Mouse (Mus musculus): ENCODE measurements around the gene Ppp1ca.

Ppp1ca gene

DNA sequence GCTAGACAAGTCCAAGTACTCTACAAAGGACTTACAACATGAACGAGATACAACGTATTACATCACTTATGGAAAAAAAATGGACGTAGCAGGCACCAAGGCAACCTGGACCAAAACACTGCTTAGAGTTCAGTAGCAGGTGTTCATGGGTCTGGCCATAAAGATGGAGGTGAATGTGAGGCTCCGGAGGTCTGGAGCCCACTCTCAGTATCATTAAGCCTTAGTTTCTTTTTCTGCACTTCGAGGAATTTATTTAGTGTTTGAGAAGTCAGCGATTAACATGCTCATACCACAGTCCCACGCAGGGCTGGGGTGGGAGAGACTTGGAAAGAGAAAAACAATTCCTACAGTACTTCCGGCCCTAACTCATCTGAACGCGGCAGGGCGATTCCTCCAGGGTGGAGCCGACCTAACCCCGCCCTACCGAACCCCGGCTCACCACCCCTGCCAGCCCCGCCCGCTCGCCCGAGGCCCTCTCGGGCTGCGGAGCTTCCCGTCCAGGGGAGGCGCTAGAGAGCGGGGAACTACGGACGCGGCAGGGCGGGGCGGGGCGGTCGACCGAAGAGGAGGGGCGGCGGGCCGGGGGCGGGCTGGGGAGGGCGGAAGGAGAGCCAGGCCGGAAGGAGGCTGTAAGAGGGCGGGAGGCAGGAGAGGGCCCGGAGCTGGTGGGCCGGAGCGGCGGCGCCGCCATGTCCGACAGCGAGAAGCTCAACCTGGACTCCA is at the start of gene Ppp1ca:
Gene Ppp1ca, plus strand, starts transcription at position 538 of the 723 bp plus-strand sequence.
- peak; percentile 98 for DNase-seq (ENCODE audit: low spot score)

DNA sequence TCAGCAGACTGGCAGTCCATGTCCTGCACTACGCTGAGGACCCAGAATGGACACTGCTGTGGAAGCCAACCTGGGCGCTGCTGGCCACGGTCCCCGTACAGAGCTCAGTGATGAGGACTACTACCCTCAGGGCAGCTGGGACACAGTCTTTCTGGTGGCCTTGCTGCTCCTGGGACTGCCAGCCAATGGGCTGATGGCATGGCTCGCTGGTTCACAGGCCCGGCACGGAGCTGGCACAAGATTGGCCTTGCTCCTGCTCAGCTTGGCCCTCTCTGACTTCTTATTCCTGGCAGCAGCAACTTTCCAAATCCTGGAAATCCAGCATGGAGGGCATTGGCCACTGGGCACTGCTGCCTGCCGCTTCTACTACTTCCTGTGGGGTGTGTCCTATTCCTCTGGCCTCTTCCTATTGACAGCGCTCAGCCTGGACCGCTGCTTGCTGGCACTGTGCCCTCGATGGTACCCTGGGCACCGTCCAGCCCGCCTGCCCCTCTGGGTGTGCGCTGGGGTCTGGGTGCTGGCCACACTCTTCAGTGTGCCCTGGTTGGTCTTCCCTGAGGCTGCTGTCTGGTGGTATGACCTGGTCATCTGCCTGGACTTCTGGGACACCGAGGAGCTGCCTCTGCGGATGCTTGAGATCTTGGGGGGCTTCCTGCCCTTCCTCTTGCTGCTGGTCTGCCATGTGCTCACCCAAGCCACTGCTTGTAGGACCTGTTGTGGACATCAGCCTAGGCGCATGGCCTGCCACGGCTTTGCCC is 49.3 kb upstream of the Ppp1ca start:
- DNase-seq (ENCODE audit: low spot score), result no peak

DNA sequence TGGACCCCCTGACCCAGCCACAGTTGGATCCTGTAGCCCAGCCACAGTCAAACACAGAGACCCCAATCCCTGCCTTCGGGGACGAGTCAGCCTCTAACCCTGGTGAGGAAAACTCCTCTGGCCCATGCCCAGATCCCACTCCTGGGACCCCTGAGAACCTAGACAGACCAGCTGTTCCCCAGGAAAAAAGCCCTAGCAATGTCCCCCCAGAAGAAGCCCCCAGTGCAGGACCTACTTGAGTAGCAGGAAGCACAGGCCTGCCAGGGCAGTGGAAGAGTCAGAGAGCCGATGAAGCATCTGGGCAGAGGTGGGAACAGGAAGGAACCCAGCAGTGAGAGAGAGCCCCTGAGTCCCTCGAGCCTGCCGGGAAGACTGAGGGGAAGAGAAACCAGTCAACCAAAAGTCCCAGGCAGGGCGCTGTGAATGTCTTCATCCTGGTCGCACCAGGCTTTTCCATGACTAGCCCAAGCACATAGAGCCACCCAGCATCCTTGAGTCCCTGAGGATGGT is 48.1 kb upstream of the Ppp1ca start, which contains the start of gene Cabp4:
Gene Cabp4, minus strand, starts transcription at position 275 of the 510 bp plus-strand sequence.
- no peak for DNase-seq (ENCODE audit: low spot score)

DNA sequence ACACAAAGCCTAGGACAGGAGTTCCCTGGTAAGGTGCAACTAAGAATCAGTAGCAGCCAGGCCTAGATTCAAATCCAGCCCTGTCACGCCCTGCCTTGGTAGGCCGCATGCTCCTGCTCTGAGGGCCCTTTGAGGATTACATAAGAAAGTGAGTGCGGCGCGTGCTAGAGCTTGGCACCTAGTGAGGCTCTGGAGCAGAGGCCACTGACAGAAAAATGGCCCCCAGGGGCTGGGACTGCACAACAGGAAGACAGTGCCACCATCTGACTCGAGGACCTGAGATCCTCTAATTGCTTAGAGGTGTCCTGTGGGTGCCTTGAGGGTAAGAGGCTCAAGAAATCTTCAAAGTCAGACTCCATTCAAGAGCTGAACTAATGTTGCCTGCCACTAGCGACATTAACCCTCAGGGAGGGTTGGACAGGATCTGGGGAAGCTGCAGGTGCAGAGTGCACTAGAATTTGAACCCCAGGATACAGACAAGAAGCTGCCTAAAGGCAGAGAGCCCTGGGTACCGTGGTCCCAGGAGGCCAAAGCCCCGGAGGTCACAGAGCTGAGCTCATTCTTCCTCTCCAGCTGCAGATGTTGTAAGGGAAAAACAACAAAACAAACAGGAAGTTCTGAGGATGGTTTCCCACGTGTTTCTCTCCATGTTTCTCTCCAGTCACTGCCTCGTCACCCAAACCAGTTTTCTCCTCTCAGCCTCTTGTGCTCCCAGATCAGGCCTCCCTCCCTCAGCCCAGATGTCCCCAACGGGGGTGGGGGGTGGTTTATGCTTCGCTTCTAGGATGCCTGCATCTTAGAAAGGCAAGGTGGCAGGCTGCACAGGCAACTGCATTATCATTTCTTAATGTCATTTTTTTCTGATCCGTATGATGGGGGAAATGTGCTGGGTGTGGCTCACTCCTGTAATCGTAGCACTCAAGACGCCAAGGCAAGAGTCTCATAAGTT is 47.0 kb upstream of the Ppp1ca start:
- no peak for DNase-seq (ENCODE audit: low spot score)

DNA sequence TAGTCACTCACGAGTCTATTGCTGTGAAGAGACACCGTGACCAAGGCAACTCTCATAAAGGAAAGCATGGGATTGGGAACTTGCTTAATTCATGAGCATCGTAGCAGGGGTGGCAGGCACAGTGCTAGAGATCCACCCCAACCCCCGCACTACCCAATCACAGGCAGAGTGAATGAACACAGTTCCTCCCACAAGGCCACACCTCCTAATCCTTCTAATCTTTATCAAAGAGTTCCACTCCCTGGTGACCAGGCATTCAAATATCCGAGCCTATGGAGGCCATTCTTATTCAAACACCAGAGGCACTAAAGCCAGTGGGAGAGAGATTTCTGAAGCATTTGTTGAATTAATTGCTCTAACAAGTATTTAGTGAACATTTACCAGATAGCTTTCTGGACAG is 45.9 kb upstream of the Ppp1ca start:
- no peak for DNase-seq (ENCODE audit: low spot score)

DNA sequence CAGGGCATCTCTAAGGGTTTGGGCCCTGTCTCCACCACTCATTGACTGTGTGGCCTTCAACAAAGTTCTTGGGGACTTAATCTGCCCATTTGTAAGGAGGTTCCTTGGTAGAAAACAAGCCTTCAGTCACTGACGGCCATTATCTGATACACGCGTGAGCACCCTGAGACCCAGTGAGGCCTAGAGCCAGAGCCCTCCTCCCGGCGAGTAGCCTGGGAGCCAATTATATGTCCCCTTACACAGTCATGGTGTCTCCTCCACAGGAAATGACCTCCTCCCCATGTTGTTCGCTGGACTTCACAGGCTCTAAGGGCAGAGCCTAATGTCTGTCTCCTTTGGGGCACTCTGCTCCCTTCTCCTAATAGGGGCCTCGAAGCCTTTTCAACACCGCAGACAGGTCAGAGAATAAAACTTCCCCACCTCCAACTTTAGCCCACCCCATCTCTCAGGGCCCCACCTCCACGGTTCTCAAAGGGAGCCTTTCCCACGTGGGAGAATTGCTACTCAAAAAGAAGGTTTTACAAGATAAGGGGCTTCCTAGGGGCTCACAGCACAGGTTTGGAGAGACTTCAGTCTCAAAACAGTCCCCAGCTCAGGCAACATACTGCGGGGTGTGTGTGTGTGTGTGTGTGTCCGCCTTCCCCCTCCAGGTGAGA is 45.4 kb upstream of the Ppp1ca start:
- no peak for DNase-seq (ENCODE audit: low spot score)

DNA sequence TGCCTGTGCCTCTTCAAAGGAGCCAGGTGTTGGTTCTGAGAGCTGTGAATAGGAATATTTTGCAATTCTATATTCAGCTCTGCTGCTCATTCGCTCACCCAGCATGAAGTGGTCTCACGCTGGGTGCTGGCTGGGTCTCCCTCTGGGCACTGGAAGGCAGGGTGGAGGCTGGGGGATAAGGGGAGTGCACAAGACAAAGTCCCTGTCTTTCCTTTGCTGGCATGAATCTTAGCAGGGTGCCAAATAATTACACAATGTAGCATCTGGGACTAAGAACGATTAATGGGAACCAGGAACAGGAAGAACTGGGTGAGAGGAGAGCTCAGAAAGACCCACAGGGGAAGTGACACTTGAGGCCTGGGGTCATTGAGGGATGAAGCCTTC is 44.9 kb upstream of the Ppp1ca start:
- DNase-seq (ENCODE audit: low spot score), result no peak

DNA sequence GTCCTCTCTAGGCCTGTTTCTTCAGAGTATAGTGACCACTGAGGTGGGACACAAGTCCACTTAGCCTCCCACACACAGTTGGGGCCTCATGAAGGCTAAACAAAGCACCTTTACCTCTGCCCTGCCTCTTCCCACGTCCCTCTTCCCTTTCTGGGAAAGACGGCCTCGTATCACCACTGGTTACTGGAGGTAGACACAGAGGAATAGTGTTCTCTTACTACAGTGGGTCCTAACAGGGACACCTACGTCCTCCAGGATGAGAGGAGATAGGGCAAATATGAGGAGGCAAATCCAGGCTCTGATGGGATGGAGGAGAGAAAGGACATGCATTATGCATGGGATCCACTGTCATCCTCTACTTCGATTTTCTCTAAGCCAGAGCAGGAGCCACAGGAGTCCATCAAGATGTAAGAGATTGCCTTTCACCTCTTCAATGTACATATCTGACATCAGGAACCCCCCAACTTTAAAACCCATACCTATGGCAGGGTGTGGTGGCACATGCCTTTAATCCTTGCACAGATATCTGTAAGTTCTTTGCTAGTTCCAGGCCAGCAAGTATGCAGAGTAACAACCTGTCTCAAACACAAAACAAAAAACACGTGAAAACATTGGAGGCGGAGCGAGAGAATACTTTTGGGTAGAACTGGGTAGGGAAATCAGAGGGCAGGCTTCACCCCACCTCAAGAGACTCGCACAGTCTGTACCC is 43.9 kb upstream of the Ppp1ca start:
- no peak for DNase-seq (ENCODE audit: low spot score)

DNA sequence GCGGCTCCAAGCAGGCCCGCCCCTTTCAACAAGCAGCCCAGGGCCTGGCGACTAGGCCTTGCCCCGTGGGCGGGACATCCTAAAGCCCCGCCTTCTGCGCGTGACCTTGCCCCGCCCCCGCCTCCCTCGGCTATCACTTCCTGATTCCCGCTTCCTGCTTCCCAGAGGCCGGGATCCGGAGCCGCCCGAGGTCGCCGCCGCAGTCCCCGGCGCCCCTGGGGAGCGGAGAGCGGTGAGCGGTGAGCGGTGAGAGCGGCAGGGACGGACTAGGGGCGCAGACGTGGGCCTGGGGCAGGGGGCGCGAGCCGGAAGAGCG is 43.4 kb upstream of the Ppp1ca start, which contains the start of gene Coro1b:
Gene Coro1b, plus strand, starts transcription at position 129 of the 316 bp plus-strand sequence.
- peak; percentile 97 for DNase-seq (ENCODE audit: low spot score)

DNA sequence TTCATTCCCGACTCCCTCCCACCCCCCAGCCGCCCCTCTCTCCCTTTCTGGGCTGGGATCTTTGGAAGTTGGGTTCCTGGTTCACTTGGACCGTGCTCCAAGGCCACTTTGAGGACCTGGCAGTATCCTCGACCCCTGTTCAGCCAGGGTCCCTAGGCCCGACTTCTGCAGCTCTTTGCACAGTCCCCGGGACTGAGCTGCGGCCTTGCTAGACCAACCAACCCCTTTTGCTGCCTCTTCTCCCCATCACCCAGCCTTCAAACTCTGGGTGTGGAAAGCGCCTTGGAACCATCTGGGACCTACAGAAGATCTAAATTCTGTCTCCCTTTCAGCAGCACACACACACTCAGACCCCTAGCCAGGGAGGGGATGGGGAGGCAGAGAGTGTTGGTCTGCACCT is 43.0 kb upstream of the Ppp1ca start:
- DNase-seq (ENCODE audit: low spot score), result no peak

DNA sequence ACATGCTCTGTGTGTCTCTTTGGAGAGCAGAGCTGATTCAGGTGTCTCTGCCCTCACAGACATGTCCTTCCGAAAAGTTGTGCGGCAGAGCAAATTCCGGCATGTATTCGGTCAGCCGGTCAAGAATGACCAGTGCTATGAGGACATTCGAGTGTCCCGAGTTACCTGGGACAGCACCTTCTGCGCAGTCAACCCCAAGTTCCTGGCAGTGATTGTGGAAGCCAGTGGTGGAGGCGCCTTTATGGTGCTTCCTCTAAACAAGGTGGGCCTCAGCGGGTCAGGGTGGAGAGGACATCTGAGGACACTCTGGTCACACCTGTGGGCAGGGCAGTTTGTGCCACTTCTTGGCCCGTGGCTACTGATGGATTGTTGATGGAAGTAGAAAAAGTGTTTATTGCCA is 42.6 kb upstream of the Ppp1ca start:
- DNase-seq (ENCODE audit: low spot score), result no peak

DNA sequence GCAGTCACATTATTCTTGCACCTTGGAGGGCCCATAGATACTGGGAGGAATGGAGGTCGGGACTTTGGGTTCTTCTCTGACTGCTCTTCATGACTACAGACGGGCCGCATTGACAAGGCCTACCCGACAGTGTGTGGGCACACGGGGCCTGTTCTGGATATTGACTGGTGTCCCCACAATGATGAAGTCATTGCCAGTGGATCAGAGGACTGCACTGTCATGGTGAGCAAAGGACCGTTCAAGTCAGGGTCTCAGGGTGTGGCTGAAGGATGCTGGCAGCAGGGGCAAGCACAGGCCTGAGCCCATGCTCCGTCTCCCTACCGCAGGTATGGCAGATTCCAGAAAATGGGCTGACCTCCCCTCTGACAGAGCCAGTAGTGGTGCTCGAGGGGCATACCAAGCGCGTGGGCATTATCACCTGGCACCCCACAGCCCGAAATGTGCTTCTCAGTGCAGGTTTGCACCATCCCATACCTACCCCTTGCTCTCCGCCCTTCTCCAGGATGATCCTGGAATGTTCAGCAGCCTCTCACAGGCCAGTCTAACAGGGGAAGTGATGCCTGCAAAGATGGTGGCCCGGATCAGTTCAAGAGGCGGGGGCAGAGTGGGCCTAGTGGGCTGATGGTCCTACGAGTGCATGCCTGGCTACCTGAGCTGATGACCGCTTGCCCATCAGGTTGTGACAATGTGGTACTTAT is 42.0 kb upstream of the Ppp1ca start:
- DNase-seq (ENCODE audit: low spot score), result no peak

DNA sequence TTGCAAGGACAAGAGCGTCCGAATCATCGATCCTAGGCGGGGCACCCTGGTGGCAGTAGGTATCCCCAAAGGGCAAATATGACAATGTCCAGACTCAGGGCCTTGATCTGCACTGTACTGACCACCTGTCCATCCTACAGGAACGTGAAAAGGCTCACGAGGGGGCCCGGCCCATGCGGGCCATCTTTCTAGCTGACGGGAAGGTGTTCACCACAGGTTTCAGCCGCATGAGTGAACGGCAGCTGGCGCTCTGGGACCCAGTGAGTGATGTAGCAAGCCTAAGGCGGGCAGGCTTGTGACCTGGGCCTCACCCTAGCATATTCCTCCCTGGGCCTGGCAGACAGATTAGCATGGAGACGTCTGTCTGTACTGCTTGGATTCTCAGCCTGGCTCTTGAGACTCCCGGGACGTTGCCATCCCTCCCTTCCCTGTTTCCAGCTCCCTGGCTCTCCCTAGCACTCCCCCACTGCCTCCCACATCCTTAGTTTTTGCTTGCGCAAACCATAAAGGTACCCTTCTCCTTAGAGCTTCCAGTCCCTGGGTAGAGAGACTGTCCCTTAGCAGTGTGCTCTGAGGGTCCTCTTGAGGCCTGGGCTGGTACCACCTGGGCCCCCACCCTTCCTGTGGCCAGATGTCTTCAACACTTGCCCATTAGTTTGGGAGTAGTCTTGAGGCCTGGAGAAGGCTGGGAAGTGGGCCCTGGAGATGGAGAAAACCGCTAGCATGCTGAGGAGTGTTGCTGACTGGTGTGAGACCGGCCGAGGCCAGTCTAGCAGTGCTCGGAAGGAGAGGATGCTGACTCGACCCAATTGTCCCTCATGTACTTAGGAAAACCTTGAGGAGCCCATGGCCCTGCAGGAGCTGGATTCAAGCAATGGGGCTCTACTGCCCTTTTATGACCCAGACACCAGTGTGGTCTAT is 41.0 kb upstream of the Ppp1ca start:
- no peak for DNase-seq (ENCODE audit: low spot score)

DNA sequence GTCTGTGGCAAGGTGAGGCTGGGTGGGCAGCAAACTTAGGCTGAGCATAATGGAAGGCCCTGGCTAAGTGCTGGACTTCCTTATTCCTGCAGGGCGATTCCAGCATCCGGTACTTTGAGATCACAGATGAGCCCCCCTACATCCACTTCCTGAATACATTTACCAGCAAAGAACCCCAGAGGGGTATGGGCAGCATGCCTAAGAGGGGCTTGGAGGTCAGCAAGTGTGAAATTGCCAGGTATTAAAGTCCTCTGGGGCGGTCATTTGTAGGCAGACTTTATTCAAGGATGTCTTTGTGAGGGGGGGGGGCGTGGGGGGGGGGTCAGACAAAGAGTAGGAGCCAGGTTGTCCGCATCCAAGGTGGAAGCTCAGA is 40.4 kb upstream of the Ppp1ca start:
- no peak for DNase-seq (ENCODE audit: low spot score)

DNA sequence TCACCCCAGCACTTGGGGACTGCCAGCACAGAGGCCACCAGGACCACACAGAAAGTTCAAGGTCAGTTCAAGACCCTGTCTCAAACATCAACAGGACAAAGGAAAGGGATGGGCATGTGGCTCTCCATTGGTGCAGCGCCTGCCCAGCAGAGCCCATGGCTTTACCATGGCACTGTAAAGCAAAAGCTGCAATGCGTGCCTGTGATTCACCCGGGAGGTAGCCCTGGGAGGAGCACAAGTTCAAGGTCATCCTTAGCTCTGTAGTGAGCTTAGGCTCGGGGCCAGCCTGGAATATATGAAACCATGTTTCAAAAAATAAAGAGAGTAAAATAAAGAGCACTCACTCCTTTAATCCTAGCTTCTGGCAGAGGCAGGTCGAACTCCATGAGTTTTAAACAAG is 40.0 kb upstream of the Ppp1ca start:
- DNase-seq (ENCODE audit: low spot score), result no peak

DNA sequence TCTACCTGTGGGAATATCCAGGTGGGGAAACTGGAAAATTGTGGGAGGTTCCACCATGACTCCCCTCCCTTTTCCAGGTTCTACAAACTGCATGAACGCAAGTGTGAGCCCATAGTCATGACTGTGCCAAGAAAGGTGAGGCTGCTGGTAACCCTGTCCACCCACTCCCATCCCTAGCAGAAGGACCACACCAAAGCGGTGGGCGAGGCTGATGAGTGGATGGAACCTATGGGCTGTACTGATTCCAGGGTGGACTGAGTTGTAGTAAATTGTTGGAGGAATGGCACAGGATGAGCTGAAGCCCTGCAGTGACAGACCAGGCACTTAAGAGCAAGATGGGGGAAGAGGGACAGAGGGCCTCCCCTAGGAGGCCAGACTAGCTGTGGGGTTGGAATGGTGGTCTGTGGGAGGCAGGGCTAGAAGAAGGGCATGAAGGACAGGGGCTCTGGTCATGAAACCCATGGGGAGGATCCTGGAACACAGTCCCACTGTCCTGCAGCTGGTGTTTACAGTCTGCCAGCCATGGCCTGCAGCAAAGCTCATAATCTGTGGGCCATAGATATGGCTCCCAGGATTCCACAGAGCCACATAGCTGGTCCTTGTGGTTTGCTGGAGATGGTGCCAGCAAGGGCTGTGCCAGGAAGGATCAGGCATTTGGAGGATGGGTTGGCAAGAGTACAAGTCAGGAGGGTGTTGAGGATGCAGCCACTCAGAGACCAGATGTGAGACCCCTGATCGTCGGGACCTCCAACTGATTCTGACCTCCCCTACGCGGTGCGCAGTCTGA is 39.2 kb upstream of the Ppp1ca start:
- no peak for DNase-seq (ENCODE audit: low spot score)

DNA sequence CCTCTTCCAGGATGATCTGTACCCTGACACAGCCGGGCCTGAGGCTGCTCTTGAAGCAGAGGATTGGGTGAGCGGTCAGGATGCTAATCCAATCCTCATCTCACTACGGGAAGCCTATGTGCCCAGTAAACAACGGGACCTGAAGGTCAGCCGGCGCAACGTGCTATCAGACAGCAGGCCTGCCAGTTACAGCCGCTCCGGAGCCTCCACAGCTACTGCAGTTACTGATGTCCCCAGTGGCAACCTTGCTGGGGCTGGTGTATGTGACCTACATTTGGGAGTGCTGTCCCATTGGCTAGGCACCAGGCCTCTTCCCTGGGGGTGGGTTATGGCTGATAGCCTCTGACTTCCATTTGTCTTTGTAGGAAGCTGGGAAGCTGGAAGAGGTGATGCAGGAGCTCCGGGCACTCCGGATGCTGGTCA is 38.6 kb upstream of the Ppp1ca start, which contains the start of gene Ptprcap:
Gene Ptprcap, plus strand, starts transcription at position 373 of the 423 bp plus-strand sequence.
- no peak for DNase-seq (ENCODE audit: low spot score)

DNA sequence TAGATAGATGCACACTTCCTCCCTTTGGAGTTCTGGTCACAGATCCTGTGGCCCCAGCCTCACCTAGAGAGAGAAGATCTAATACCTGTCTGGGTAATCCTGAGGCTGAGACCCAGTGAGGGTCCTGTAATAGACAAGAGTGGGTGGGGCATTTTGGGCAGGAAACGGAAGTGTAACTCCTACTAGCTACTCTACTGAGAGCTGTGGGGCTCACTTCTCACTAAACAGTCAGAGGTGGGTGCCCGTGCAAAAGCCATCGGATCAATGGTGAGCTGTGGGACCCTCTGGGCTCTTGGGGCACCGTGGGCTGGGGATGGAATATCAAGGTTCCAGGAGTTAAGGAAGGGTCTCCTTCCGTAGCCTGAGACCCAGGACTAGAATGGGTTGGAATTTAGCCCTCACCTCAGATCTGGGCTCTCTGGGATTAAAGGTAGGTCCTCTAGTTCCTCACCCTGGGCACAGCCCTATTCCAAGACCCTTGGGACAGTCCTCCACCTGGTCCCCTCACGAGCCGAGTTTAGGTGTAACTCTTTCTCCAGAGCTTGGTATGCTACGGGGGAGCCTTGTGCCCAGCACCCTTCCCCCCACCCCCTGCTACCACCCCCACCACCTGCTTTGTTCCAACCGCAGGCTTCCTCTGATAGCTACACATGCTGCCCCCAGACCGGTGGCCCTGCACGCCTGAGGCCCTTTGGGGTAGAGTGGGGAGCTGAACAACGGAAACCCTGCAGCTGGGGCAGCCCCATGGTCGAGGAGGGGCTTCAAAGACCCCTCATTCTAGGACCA is 37.2 kb upstream of the Ppp1ca start:
- DNase-seq (ENCODE audit: low spot score), result no peak
